Mouse (Mus musculus) right cerebral cortex, postnatal 36 days (tissue): ENCODE results near the gene St6galnac4.

ENCODE experiments used
- DNase-seq, 2 experiments: peaks; one replicate each; pipeline ENCODE4 v3.0.0; 2022; ENCODE audit warnings: low spot score in 2 of 2, mixed read lengths in 1 of 2

Gene St6galnac4

GRCm38 (mm10) chr2:32627266-32628043 is 40.6 kb downstream of the St6galnac4 start:
- no peak for DNase-seq

GRCm38 (mm10) chr2:32628044-32628550 is 41.2 kb downstream of the St6galnac4 start:
- no peak for DNase-seq

GRCm38 (mm10) chr2:32628729-32629128 is 41.8 kb downstream of the St6galnac4 start:
- DNase-seq: peak; percentile 59 to 71

- no peak for DNase-seq
Measured at GRCm38 (mm10) chr2:32629276-32629976, 42.5 kb downstream of the St6galnac4 start.

- no peak for DNase-seq
Measured at GRCm38 (mm10) chr2:32630036-32630435, 43.1 kb downstream of the St6galnac4 start.

- DNase-seq: no peak
Measured at GRCm38 (mm10) chr2:32631046-32631445, 44.2 kb downstream of the St6galnac4 start.

GRCm38 (mm10) chr2:32631737-32632394 is 45.0 kb downstream of the St6galnac4 start:
- peak in 1 of 2 experiments; percentile 57 for DNase-seq

- DNase-seq: no peak
Measured at GRCm38 (mm10) chr2:32633660-32634059, 46.8 kb downstream of the St6galnac4 start.

- no peak for DNase-seq
Measured at GRCm38 (mm10) chr2:32634277-32635105, 47.6 kb downstream of the St6galnac4 start.

GRCm38 (mm10) chr2:32636617-32637016 is 49.7 kb downstream of the St6galnac4 start:
- no peak for DNase-seq

GRCm38 (mm10) chr2:32637778-32638281 is 50.9 kb downstream of the St6galnac4 start:
- DNase-seq: no peak

GRCm38 (mm10) chr2:32639632-32640031 is 52.7 kb downstream of the St6galnac4 start:
- DNase-seq: no peak

GRCm38 (mm10) chr2:32640550-32641051 is 53.7 kb downstream of the St6galnac4 start:
- DNase-seq: no peak

GRCm38 (mm10) chr2:32641810-32642209 is 54.9 kb downstream of the St6galnac4 start:
- DNase-seq: no peak

GRCm38 (mm10) chr2:32642813-32643212 is 55.9 kb downstream of the St6galnac4 start:
- DNase-seq: no peak

- no peak for DNase-seq
Measured at GRCm38 (mm10) chr2:32644083-32644482, 57.2 kb downstream of the St6galnac4 start.

- no peak for DNase-seq
Measured at GRCm38 (mm10) chr2:32644799-32645475, 58.0 kb downstream of the St6galnac4 start.

- DNase-seq: no peak
Measured at GRCm38 (mm10) chr2:32645647-32646046, 58.8 kb downstream of the St6galnac4 start.

GRCm38 (mm10) chr2:32646379-32647056 is 59.6 kb downstream of the St6galnac4 start, which contains the start of gene Eng:
TSS of gene Eng (plus strand) at chr2:32646595.
- DNase-seq: no peak

GRCm38 (mm10) chr2:32647366-32647765 is 60.5 kb downstream of the St6galnac4 start:
- no peak for DNase-seq
